Mouse (Mus musculus) liver, embryonic 15.5 days (tissue): ENCODE data around the gene Smim20. TPM values are rescaled to one million over a fixed set of nuclear protein-coding genes. Genes with fewer than 3 reads are reported as not detected.

Experiments
- ATAC-seq: fragments of 200-750 bp; cut with Nextera tagmentation; 2 replicates; pipeline ENCODE4 v1.8.0; 2017; ENCODE audit warnings: moderate number of reproducible peaks, mild to moderate bottlenecking, moderate library complexity; ENCODE audit not compliant: insufficient read depth
- H3K27ac ChIP-seq: fragments of 300-500 bp; sonication (generic); replicated peaks from 2 replicates; pipeline ENCODE4 v1.5.1; 2015; ENCODE audit warnings: mild to moderate bottlenecking, inconsistent platforms
- H3K27me3 ChIP-seq: fragments of 300-500 bp; sonication (generic); 2 replicates; pipeline ENCODE4 v1.6.1; 2015; ENCODE audit warnings: mild to moderate bottlenecking, inconsistent platforms
- H3K36me3 ChIP-seq: fragments of 300-500 bp; sonication (generic); replicated peaks from 2 replicates; pipeline ENCODE4 v1.6.1; 2015; ENCODE audit warnings: moderate library complexity, mild to moderate bottlenecking, inconsistent platforms
- H3K4me1 ChIP-seq: fragments of 300-500 bp; sonication (generic); replicated peaks from 2 replicates; pipeline ENCODE4 v1.6.1; 2015; ENCODE audit warnings: inconsistent platforms
- H3K4me2 ChIP-seq: fragments of 300-500 bp; sonication (generic); 2 replicates; pipeline ENCODE4 v1.6.1; 2015; ENCODE audit warnings: moderate library complexity, mild to moderate bottlenecking, inconsistent platforms
- H3K4me3 ChIP-seq: fragments of 300-500 bp; sonication (generic); replicated peaks from 2 replicates; pipeline ENCODE4 v1.5.1; 2015; ENCODE audit warnings: mild to moderate bottlenecking, inconsistent platforms
- H3K9ac ChIP-seq: fragments of 300-500 bp; sonication (generic); 2 replicates; pipeline ENCODE4 v1.6.1; 2015; ENCODE audit warnings: moderate library complexity, mild to moderate bottlenecking, inconsistent platforms
- H3K9me3 ChIP-seq: fragments of 300-500 bp; sonication (generic); replicated peaks from 2 replicates; pipeline ENCODE4 v1.6.1; 2016; ENCODE audit warnings: inconsistent platforms
- WGBS: fragments of 180-500 bp; shearing (Covaris S2); methylation state at CpG from one replicate; pipeline ENCODE4 v1.1.7; 2015; ENCODE audit warnings: mixed read lengths; ENCODE audit not compliant: insufficient replicate concordance; 5-methylcytosine and 5-hydroxymethylcytosine counted together
- polyA plus RNA-seq: library from polyadenylated mRNA; unstranded; fragments of >200 nt; fragmentation: Nextera tagmentation; extraction: Ambion mirVana; gene quantifications from 2 replicates; pipeline ENCODE4 v1.2.1, GENCODE M21; 2015

Smim20 gene
- polyA plus RNA-seq, 1 experiment from 2014 or later: 28.5 TPM

DNA sequence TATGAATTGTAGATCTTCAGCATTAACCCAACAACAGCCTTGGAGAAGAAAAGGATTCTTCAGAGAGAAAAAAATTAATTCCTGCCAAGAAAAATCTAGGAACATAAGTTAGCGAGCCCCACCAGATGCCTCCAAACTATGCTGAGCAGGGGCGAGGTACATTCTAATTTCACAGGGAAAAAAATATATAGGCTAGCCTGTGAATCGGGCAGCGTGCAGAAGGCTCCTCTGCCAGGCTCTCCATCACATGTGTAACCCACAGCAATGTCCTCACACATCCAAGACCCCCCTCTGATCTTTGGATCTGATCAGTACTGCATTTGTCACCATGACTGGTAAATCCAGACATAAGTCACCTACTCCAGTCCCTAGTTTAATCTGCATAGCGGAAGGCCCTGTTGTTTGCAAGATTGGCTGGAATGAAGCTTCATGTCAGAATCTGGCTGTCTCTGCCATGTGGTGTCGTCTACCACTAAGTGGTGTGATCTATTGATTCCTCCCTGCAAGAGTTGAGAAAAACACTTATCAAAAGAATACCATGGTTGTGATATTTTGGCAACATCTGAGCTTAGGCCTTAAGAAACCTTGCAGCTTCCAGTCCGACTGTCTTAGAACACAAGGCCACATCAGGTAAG, 23.9 kb upstream of the Smim20 start:
- H3K4me2 ChIP-seq: no peak overlapping the region
- WGBS: 56% methylated on average over 7 of the region's 7 CpGs
- H3K4me3 ChIP-seq: no peak overlapping the region
- H3K27ac ChIP-seq: no peak overlapping the region
- H3K36me3 ChIP-seq: no peaks in the 10 kb centered on the region
- no peak for ATAC-seq
- H3K9ac ChIP-seq: no peak overlapping the region
- H3K4me1 ChIP-seq: no peaks in the 10 kb centered on the region
- H3K9me3 ChIP-seq: no peaks in the 10 kb centered on the region
- no peaks in the 10 kb centered on the region for H3K27me3 ChIP-seq

GRCm38 (mm10) chr5:53243933-53244332, 22.9 kb upstream of the Smim20 start:
- no peak for ATAC-seq
- H3K4me3 ChIP-seq: no peak overlapping the region
- WGBS: 58% methylated on average over 10 of the region's 10 CpGs
- no peaks in the 10 kb centered on the region for H3K27me3 ChIP-seq
- H3K27ac ChIP-seq: no peak overlapping the region
- no peak overlapping the region for H3K4me2 ChIP-seq
- no peaks in the 10 kb centered on the region for H3K9me3 ChIP-seq
- H3K4me1 ChIP-seq: no peaks in the 10 kb centered on the region
- no peaks in the 10 kb centered on the region for H3K36me3 ChIP-seq
- H3K9ac ChIP-seq: no peak overlapping the region

DNA sequence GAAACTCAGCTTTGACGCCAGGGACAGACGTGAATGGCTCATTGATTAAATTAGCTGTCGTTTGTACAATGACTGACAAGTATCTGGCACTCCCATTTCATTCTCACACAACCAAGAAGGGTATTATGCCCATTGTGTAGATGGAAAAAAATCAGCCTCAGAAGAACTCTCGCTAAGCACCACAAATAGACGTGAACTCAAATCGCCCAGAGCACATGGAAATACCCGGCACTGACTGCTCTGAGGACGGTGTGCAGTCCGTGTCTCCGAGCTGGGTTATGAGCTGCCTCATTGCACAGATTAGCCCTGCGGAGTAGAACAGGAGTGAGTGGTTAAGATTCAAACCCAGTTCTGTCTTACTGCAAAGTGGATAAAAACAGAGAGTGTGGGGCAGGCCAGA, 18.4 kb upstream of the Smim20 start:
- WGBS: 73% methylated on average over 11 of the region's 11 CpGs
- Histone ChIP-seq H3K4me1 (no peaks in the 10 kb centered on the region), H3K4me3 (no peak overlapping the region), H3K36me3 (no peaks in the 10 kb centered on the region), H3K4me2 (no peak overlapping the region), H3K27ac (no peak overlapping the region), H3K27me3 (no peaks in the 10 kb centered on the region), H3K9ac (no peak overlapping the region), H3K9me3 (no peaks in the 10 kb centered on the region)
- no peak for ATAC-seq

- no peak for ATAC-seq
Measured at GRCm38 (mm10) chr5:53249431-53250061, 17.3 kb upstream of the Smim20 start.

GRCm38 (mm10) chr5:53254154-53254553, 12.7 kb upstream of the Smim20 start:
- Histone ChIP-seq H3K4me1 (no peaks in the 10 kb centered on the region), H3K4me2 (no peak overlapping the region), H3K4me3 (no peak overlapping the region), H3K9ac (no peak overlapping the region), H3K9me3 (no peaks in the 10 kb centered on the region), H3K27me3 (peaks cover 37% of the 10 kb centered on the region), H3K36me3 (no peaks in the 10 kb centered on the region), H3K27ac (no peak overlapping the region)
- no peak for ATAC-seq
- WGBS: 57% methylated on average over 5 of the region's 5 CpGs

More at GRCm38 (mm10) chr5:53249431-53250061, 17.3 kb upstream of the Smim20 start:
- Histone ChIP-seq H3K4me2 (no peak overlapping the region), H3K9ac (no peak overlapping the region), H3K4me3 (no peak overlapping the region), H3K36me3 (no peaks in the 10 kb centered on the region), H3K9me3 (no peaks in the 10 kb centered on the region), H3K4me1 (no peaks in the 10 kb centered on the region), H3K27ac (no peak overlapping the region), H3K27me3 (no peaks in the 10 kb centered on the region)
- 65% methylated on average over 4 of the region's 4 CpGs for WGBS

DNA sequence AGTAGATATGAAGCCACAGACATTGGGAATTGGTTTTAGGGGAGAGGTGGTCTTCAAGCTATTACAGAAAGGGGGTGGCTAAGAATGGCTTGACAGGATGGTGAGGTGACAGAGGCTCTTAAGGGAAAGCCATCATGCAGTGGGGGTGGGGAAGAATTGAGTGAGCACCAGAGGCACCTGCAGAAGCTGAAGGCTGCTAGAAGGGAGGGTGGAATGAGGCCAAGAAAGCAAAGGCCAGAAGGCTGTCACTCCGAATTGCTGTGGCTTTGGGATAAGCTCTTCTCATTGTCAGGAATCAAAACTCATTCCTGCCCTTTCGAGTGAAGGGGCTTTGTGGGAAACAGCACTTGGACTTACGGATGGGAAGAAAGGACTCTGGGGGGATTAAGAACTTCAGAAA, 12.1 kb upstream of the Smim20 start:
- WGBS: 63% methylated on average over 3 of the region's 3 CpGs
- Histone ChIP-seq H3K27me3 (peaks cover 42% of the 10 kb centered on the region), H3K27ac (no peak overlapping the region), H3K4me1 (no peaks in the 10 kb centered on the region), H3K4me3 (no peak overlapping the region), H3K4me2 (no peak overlapping the region), H3K9ac (no peak overlapping the region), H3K9me3 (no peaks in the 10 kb centered on the region), H3K36me3 (no peaks in the 10 kb centered on the region)
- no peak for ATAC-seq

DNA sequence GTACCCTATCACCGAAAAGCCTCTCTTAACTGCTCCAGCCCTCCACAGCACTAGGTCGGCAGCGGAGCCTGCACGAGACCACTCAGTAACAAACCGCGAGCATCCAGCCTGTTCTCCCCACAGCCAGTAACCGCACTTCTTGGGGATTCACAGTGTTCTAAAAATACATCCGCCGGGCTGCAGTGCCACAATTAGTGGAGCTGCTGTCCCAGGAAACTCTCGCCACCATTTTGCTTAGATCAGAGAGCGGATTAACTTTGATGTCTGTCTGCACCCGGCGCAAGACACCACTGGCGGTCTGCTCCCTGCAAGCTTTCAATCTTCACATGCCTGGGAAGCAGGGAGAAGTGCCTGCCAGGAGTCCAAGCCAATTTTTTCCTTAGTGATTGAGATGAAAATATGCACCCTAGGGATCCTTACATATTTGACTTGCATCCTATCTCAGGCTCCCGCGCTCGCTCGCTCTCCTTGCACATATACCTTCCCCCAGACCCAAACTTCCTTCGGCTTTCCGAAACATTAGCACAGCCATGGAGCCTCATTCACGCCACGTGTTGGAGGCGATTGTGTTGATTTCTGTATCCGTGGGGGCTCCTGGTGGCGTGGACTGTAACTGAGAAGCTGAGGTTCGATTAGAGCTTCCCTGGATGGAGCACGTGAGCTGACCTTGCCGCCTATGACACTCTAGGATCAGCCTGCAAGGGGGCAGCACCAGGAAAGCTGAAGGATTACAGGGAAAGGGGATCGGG, 8.7 kb upstream of the Smim20 start:
- Histone ChIP-seq H3K27me3 (peaks cover 47% of the 10 kb centered on the region), H3K27ac (no peak overlapping the region), H3K9me3 (no peaks in the 10 kb centered on the region), H3K36me3 (no peaks in the 10 kb centered on the region), H3K4me2 (peak overlapping the region; percentile 55), H3K4me1 (no peaks in the 10 kb centered on the region), H3K4me3 (peak overlapping the region; percentile 9), H3K9ac (no peak overlapping the region)
- no peak for ATAC-seq
- WGBS: 3% methylated on average over 29 of the region's 29 CpGs

DNA sequence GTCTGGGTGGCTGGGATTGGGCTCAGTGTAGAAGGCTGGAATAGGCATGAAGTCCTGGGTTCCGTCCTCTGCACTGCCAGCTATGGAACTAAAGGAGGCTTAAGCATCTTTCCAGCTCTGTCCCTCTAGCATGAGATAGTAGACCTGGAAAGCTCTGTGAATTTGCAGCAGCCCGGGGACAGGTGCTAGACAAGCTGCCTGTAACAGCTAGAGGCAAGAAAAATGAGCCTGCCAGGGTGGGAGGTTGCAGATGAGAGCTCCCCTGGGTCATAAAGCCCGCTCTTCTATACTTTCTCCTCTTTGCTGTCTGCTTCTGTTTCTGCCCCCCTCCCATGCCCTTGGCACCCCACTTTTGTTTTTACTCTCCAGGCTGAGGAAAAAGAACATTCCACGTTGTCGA, 7.0 kb upstream of the Smim20 start:
- H3K4me1 ChIP-seq: no peaks in the 10 kb centered on the region
- no peaks in the 10 kb centered on the region for H3K9me3 ChIP-seq
- 49% methylated on average over 5 of the region's 5 CpGs for WGBS
- no peak for ATAC-seq
- H3K9ac ChIP-seq: no peak overlapping the region
- no peak overlapping the region for H3K27ac ChIP-seq
- no peaks in the 10 kb centered on the region for H3K36me3 ChIP-seq
- H3K4me3 ChIP-seq: no peak overlapping the region
- no peak overlapping the region for H3K4me2 ChIP-seq
- H3K27me3 ChIP-seq: peaks cover 46% of the 10 kb centered on the region

DNA sequence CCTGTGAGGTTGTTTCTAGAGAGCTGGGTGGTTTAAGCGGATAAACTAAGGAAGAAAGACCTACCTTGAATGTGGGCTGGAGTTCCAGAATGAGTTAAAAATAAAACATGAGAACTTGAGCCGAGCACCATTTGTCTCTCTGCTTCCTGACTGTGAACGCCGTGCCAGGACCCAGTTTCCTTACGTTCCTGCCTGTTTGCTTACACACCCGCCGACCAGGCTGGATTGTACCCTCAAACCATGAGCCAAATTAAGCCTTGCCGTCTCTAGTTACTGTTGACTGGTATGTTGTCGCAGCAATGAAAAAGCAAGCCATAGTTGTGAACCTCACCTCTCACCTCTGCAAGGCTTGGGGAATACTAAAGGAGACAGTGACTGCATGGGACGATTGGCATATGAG, 4.9 kb upstream of the Smim20 start:
- H3K9me3 ChIP-seq: no peaks in the 10 kb centered on the region
- peaks cover 3% of the 10 kb centered on the region; the same call in 1 of the 2 replicates for H3K4me1 ChIP-seq
- H3K27me3 ChIP-seq: peaks cover 32% of the 10 kb centered on the region
- no peak overlapping the region for H3K27ac ChIP-seq
- no peaks in the 10 kb centered on the region for H3K36me3 ChIP-seq
- ATAC-seq: no peak
- no peak overlapping the region for H3K9ac ChIP-seq
- H3K4me3 ChIP-seq: no peak overlapping the region
- WGBS: 59% methylated on average over 10 of the region's 10 CpGs
- no peak overlapping the region for H3K4me2 ChIP-seq

GRCm38 (mm10) chr5:53264061-53264460, 2.8 kb upstream of the Smim20 start:
- no peak overlapping the region for H3K4me2 ChIP-seq
- WGBS: 63% methylated on average over 5 of the region's 5 CpGs
- no peak for ATAC-seq

DNA sequence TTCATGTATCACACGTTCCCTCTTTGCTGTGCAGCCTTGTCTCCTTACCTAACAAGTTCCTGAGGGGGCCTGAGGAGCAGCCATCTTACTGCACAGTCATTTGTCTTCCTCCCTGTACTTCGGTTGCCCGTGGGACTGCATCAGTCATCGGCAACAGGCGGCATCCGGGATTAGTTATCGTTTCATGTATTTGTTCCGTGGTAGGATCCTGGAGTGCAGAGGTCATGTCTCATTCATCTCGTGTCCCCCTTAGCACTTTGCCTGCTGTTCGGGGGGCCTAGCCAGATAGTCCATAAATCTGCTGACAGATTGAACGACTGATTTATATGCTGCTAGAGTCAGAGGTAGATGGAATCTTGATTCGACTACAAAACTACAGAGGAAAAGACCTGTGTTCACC, 1.1 kb upstream of the Smim20 start:
- H3K9ac ChIP-seq: no peak overlapping the region
- H3K27me3 ChIP-seq: no peaks in the 10 kb centered on the region
- 79% methylated on average over 12 of the region's 12 CpGs for WGBS
- no peaks in the 10 kb centered on the region for H3K9me3 ChIP-seq
- no peak for ATAC-seq
- no peak overlapping the region for H3K4me2 ChIP-seq
- H3K4me1 ChIP-seq: peaks cover 24% of the 10 kb centered on the region
- H3K27ac ChIP-seq: no peak overlapping the region
- H3K36me3 ChIP-seq: no peaks in the 10 kb centered on the region
- H3K4me3 ChIP-seq: no peak overlapping the region

More at GRCm38 (mm10) chr5:53264061-53264460, 2.8 kb upstream of the Smim20 start:
- Histone ChIP-seq H3K4me1 (peaks cover 18% of the 10 kb centered on the region), H3K27me3 (peaks cover 11% of the 10 kb centered on the region), H3K9ac (no peak overlapping the region), H3K36me3 (no peaks in the 10 kb centered on the region), H3K4me3 (no peak overlapping the region), H3K9me3 (no peaks in the 10 kb centered on the region), H3K27ac (no peak overlapping the region)
